Mouse (Mus musculus): Measurements from ENCODE around the gene Gm49450.

The Gm49450 gene

GRCm38 (mm10) chr15:98953401-98954356, at the start of gene Gm49450, which contains the start of gene Tuba1a:
Gene Gm49450, minus strand, starts transcription at chr15:98953551.
Gene Tuba1a, minus strand, starts transcription at chr15:98953703.
- DNase-seq, result peak; percentile 97

- DNase-seq, result no peak
Measured at GRCm38 (mm10) chr15:99001451-99001931, 48.1 kb upstream of the Gm49450 start.

- DNase-seq, result peak; percentile 80
Measured at GRCm38 (mm10) chr15:99000535-99001283, 47.4 kb upstream of the Gm49450 start.

- DNase-seq, result no peak
Measured at GRCm38 (mm10) chr15:98998775-98999157, 45.4 kb upstream of the Gm49450 start.

GRCm38 (mm10) chr15:98997938-98998774, 44.8 kb upstream of the Gm49450 start:
- DNase-seq, result no peak

- DNase-seq, result no peak
Measured at GRCm38 (mm10) chr15:98996840-98997239, 43.5 kb upstream of the Gm49450 start.

GRCm38 (mm10) chr15:98994957-98995520, 41.7 kb upstream of the Gm49450 start:
- no peak for DNase-seq

- peak; percentile 92 for DNase-seq
Measured at GRCm38 (mm10) chr15:98993865-98994264, 40.5 kb upstream of the Gm49450 start.

- peak; percentile 97 for DNase-seq
Measured at GRCm38 (mm10) chr15:98993093-98993793, 39.9 kb upstream of the Gm49450 start.

GRCm38 (mm10) chr15:98992086-98992912, 38.9 kb upstream of the Gm49450 start:
- DNase-seq, result peak; percentile 78

GRCm38 (mm10) chr15:98991540-98992050, 38.2 kb upstream of the Gm49450 start:
- no peak for DNase-seq

- no peak for DNase-seq
Measured at GRCm38 (mm10) chr15:98990669-98991539, 37.6 kb upstream of the Gm49450 start.

- DNase-seq, result no peak
Measured at GRCm38 (mm10) chr15:98989701-98990430, 36.5 kb upstream of the Gm49450 start.

GRCm38 (mm10) chr15:98988787-98989186, 35.4 kb upstream of the Gm49450 start:
- no peak for DNase-seq

- no peak for DNase-seq
Measured at GRCm38 (mm10) chr15:98987661-98988181, 34.4 kb upstream of the Gm49450 start.

- DNase-seq, result peak; percentile 68
Measured at GRCm38 (mm10) chr15:98987077-98987630, 33.8 kb upstream of the Gm49450 start.

- DNase-seq, result no peak
Measured at GRCm38 (mm10) chr15:98985982-98986715, 32.8 kb upstream of the Gm49450 start.

Data from lung, postnatal 10 days (tissue).